Mouse (Mus musculus) cerebellum, adult 2 months (tissue): ENCODE data around the gene Brpf1.

Experiments
- CTCF ChIP-seq: fragments of 200-500 bp; IDR thresholded peaks from 2 replicates; pipeline ENCODE4 v1.5.1; 2011; ENCODE audit warnings: low read depth, mild to moderate bottlenecking, control low read depth, low read length, moderate library complexity, borderline replicate concordance; ENCODE audit not compliant: insufficient read depth
- POLR2A ChIP-seq: fragments of 200-500 bp; IDR thresholded peaks from 2 replicates; pipeline ENCODE4 v1.6.1; 2011; ENCODE audit warnings: low read length, control low read depth, borderline replicate concordance; ENCODE audit not compliant: insufficient read depth

- no peak for TF ChIP-seq CTCF
- TF ChIP-seq POLR2A: no peak
Observed at GRCm38 (mm10) chr6:113344321-113344720, 37.4 kb downstream of the Brpf1 start.
